Mouse (Mus musculus) stomach, embryonic 16.5 days (tissue): ENCODE data around the gene Rapgefl1. TPM values are rescaled to one million over a fixed set of nuclear protein-coding genes. Genes with fewer than 3 reads are reported as not detected.

ENCODE experiments used
- ATAC-seq: fragments of 200-750 bp; cut with Nextera tagmentation; 2 replicates; pipeline ENCODE4 v1.8.0; 2017; ENCODE audit warnings: moderate number of reproducible peaks, moderate TSS enrichment; ENCODE audit not compliant: insufficient read depth, low FRiP score
- H3K27ac ChIP-seq: fragments of 300-500 bp; sonication (generic); 2 replicates; pipeline ENCODE4 v1.5.1; 2014; ENCODE audit warnings: low read length
- H3K27me3 ChIP-seq: fragments of 300-500 bp; sonication (generic); 2 replicates; pipeline ENCODE4 v1.6.1; 2014; ENCODE audit warnings: low read length, control low read depth, mixed read lengths; ENCODE audit not compliant: control insufficient read depth, insufficient read depth
- H3K36me3 ChIP-seq: fragments of 300-500 bp; sonication (generic); 2 replicates; pipeline ENCODE4 v1.6.1; 2014; ENCODE audit warnings: low read length; ENCODE audit not compliant: control insufficient read depth, insufficient read depth
- H3K4me1 ChIP-seq: fragments of 300-500 bp; sonication (generic); 2 replicates; pipeline ENCODE4 v1.6.1; 2014; ENCODE audit warnings: low read length, control low read depth, mixed read lengths; ENCODE audit not compliant: control insufficient read depth, insufficient read depth
- H3K4me2 ChIP-seq: fragments of 300-500 bp; sonication (generic); 2 replicates; pipeline ENCODE4 v1.6.1; 2014; ENCODE audit warnings: low read depth, low read length, mixed read lengths
- H3K4me3 ChIP-seq: fragments of 300-500 bp; sonication (generic); replicated peaks from 2 replicates; pipeline ENCODE4 v1.5.1; 2014; ENCODE audit warnings: mild to moderate bottlenecking, low read length
- H3K9ac ChIP-seq: fragments of 300-500 bp; sonication (generic); 2 replicates; pipeline ENCODE4 v1.6.1; 2014; ENCODE audit warnings: low read length
- H3K9me3 ChIP-seq: fragments of 300-500 bp; sonication (generic); replicated peaks from 2 replicates; pipeline ENCODE4 v1.6.1; 2016; ENCODE audit warnings: low read length, control low read depth; ENCODE audit not compliant: control insufficient read depth
- WGBS: fragments of 180-500 bp; shearing (Covaris S2); extraction: QIAGEN DNeasy Blood & Tissue Kit; methylation state at CpG from one replicate; pipeline ENCODE4 v1.1.7; 2014; 5-methylcytosine and 5-hydroxymethylcytosine counted together
- polyA plus RNA-seq: library from polyadenylated mRNA; unstranded; fragments of >200 nt; fragmentation: Nextera tagmentation; extraction: Ambion mirVana; gene quantifications from 2 replicates; pipeline ENCODE4 v1.2.1, GENCODE M21; 2015

Gene Rapgefl1
- polyA plus RNA-seq, 1 experiment from 2014 or later: 6.5 TPM

DNA sequence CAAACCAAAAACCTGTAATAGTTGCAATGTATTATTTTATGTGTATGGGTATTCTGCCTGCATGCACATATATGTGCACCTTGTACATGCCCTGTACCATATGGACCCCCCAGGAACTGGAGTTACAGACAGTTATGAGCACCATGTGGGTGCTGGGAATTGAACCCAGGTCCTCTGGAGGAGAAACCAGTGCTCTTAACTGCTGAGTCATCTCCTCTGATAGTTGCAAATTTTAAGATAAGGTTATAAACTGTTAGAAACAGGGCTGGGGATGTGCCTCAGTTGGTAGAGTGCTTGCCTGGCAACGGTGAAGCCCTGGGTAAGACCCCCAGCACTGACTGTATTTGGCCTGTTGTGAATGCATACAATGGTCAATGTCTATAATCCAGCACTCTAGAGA lies 45.1 kb upstream of the Rapgefl1 start:
- Histone ChIP-seq H3K36me3 (no peaks in the 10 kb centered on the region), H3K27ac (no peak overlapping the region), H3K9me3 (no peaks in the 10 kb centered on the region), H3K4me2 (no peak overlapping the region), H3K27me3 (no peaks in the 10 kb centered on the region), H3K4me1 (peaks cover 29% of the 10 kb centered on the region), H3K9ac (no peak overlapping the region), H3K4me3 (no peak overlapping the region)
- WGBS: 81% methylated on average over 1 of the region's 1 CpGs
- ATAC-seq: no peak

DNA sequence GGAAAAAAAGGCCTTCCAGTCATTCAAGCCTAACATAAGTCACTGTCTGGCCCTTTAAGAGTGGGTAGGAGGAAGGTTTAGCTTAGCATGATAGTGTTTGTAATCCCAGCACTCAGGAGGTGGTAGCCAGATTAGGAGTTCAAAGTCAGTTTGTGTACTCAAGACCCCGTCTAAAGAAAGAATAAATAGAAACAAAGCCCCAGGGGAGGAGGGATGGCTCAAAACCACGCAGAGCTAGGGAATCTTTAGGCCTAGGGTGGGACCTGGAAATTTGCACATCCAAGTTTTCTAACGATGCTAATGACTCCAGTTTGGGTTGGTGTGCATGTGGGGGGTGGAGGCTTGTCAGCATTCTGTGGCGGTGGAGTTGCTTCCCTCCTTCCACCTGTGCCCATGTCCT lies 44.5 kb upstream of the Rapgefl1 start:
- no peaks in the 10 kb centered on the region for H3K36me3 ChIP-seq
- H3K4me3 ChIP-seq: no peak overlapping the region
- peaks cover 23% of the 10 kb centered on the region for H3K4me1 ChIP-seq
- no peak overlapping the region for H3K9ac ChIP-seq
- WGBS: 23% methylated on average over 4 of the region's 4 CpGs
- no peaks in the 10 kb centered on the region for H3K9me3 ChIP-seq
- H3K4me2 ChIP-seq: no peak overlapping the region
- ATAC-seq: no peak
- H3K27me3 ChIP-seq: no peaks in the 10 kb centered on the region
- peak overlapping the region; percentile 11; the same call in 1 of the 2 replicates for H3K27ac ChIP-seq

DNA sequence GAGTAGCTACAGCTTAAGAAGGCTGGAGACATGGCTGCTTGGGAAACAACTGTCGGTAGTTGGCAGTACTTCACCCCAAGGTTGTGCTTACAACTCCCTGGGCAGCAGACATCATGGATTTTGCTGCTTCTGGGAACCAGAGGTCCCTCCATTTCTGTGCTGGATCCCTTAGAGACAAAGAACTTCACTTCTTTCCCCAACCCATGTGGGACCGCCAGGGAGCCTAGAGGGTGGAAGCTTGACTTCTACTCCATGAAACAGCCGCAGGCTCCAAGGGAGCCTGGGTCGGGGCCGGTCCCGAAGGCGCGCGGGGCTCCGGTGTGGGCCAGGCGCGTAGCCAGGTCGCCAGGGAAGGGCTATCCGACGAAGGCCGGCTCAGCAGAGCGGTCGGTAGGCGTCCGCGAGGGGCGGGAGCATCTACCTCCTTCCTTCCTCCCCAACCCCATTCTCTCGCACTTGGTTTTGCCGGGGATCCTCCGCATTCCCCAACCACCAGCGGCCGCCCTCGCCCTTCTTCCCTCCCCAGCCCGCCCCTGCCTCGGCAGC lies 42.0 kb upstream of the Rapgefl1 start:
- H3K27me3 ChIP-seq: no peaks in the 10 kb centered on the region
- peak overlapping the region; percentile 97 for H3K4me2 ChIP-seq
- no peaks in the 10 kb centered on the region for H3K36me3 ChIP-seq
- H3K4me1 ChIP-seq: peaks cover 29% of the 10 kb centered on the region
- H3K4me3 ChIP-seq: peak overlapping the region; percentile 100
- WGBS: 1% methylated on average over 30 of the region's 30 CpGs
- H3K9me3 ChIP-seq: no peaks in the 10 kb centered on the region
- ATAC-seq: peak; percentile 63
- H3K9ac ChIP-seq: peak overlapping the region; percentile 100
- peak overlapping the region; percentile 100 for H3K27ac ChIP-seq

DNA sequence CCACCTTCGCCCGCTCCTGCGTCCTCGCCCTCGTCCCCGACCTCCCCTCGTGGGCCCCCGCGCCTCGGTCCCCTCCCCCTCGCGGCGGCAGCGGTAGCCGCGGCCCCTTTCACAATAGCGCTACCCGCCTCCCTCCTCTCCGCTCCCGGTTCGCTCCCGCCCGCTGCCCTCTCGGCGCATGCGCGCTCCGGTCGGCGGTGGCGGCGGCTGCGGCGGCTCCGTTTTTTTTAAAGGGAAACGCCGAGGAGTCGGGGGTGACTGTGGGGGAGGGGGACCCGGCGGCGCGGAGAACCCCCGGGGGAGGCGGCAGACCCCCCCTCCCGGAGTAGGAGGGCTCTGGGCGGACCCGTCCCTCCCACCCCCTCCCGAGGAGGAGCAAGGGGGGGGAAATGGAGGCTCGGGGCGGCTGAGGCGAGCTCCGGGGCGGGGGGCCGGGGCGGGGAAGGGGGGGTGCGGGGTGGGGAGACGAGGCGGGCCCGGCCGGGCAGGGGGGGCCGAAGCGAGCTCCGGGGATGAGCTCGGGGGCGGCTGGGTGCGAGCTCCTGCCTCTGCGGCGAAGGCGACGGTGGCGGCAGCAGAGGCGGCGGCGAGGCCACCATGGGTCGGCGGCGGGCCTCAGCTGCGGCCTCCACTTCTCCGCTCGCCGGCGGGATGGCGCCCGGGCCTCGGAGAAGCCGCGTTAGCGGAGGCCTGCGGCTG lies 41.4 kb upstream of the Rapgefl1 start, which contains the start of gene Msl1:
TSS of gene Msl1 (plus strand) at position 502 of the 699 bp plus-strand sequence.
- WGBS: under 1% methylated on average over 63 of the region's 89 CpGs
- peak; percentile 73 for ATAC-seq
- H3K36me3 ChIP-seq: no peaks in the 10 kb centered on the region
- no peaks in the 10 kb centered on the region for H3K9me3 ChIP-seq
- peak within 1 kb of the TSS; percentile 97 for H3K4me2 ChIP-seq
- no peaks in the 10 kb centered on the region for H3K27me3 ChIP-seq
- H3K27ac ChIP-seq: peak within 1 kb of the TSS; percentile 100
- H3K4me1 ChIP-seq: peaks cover 25% of the 10 kb centered on the region
- H3K9ac ChIP-seq: peak within 1 kb of the TSS; percentile 100
- peak within 1 kb of the TSS; percentile 100 for H3K4me3 ChIP-seq

DNA sequence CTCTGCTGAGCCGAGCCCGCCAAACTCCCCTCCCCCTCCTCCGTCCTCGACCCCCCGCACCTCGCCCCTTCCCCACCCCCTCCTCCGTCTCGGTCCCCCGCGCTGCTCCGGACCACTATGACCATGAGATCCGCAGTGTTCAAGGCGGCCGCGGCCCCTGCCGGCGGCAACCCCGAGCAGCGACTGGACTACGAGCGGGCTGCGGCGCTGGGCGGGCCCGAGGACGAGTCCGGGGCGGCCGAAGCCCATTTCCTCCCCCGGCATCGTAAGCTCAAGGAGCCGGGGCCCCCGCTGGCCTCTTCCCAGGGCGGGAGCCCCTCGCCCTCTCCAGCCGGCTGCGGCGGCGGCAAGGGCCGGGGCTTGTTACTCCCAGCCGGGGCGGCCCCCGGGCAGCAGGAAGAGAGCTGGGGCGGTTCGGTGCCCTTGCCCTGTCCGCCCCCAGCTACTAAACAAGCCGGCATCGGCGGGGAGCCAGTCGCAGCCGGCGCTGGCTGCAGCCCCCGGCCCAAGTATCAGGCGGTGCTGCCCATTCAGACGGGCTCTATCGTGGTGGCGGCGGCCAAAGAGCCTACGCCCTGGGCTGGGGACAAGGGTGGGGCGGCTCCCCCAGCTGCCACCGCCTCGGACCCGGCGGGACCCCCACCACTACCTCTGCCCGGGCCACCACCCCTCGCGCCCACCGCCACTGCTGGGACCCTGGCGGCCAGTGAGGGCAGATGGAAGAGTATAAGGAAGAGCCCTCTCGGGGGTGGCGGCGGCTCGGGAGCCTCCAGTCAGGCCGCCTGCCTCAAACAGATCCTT lies 40.7 kb upstream of the Rapgefl1 start:
- H3K4me3 ChIP-seq: peak overlapping the region; percentile 100
- no peaks in the 10 kb centered on the region; the same call in 1 of the 2 replicates for H3K36me3 ChIP-seq
- under 1% methylated on average over 63 of the region's 74 CpGs for WGBS
- H3K9ac ChIP-seq: peak overlapping the region; percentile 100
- no peaks in the 10 kb centered on the region for H3K27me3 ChIP-seq
- no peaks in the 10 kb centered on the region for H3K9me3 ChIP-seq
- H3K4me2 ChIP-seq: peak overlapping the region; percentile 97
- peak; percentile 41 for ATAC-seq
- peak overlapping the region; percentile 100 for H3K27ac ChIP-seq
- peaks cover 25% of the 10 kb centered on the region for H3K4me1 ChIP-seq

DNA sequence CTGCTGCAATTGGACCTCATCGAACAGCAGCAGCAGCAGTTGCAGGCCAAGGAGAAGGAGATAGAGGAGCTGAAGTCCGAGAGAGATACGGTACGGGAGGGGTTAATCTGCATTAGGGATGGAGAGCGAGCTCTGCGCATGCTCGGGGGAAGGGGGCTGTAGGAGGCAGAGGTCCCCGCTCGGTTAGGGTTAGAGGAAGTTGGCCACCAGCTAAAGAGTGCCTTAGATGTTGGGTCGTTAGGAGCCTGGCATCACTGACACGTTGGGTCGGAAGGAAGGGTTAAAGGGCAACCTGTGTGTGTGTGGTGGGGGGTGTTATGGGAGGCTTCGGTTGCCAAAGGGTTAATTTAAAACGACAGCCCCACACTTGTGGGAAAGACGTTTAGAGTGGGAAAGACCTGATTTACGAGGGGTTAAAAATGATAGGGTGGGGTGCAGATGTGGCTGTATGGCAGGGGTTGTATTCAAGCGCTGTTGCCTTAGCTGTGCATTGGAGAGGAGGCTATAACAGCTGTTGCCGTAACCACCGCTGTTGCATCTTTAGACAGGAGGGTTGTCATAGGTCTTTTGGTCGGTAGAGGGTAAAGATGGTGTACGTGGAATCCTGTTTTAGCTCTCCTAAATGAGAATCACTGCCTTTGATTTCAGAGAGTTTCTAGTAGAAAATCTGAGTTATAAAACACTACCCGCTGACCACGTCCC lies 39.9 kb upstream of the Rapgefl1 start:
- 2% methylated on average over 23 of the region's 23 CpGs for WGBS
- H3K27ac ChIP-seq: peak overlapping the region; percentile 100
- H3K4me1 ChIP-seq: peaks cover 25% of the 10 kb centered on the region
- peak overlapping the region; percentile 100 for H3K4me3 ChIP-seq
- peak overlapping the region; percentile 100 for H3K9ac ChIP-seq
- peak; percentile 12; the same call in 1 of the 2 replicates for ATAC-seq
- H3K27me3 ChIP-seq: no peaks in the 10 kb centered on the region
- H3K9me3 ChIP-seq: no peaks in the 10 kb centered on the region
- peak overlapping the region; percentile 97 for H3K4me2 ChIP-seq
- H3K36me3 ChIP-seq: no peaks in the 10 kb centered on the region; the same call in 1 of the 2 replicates

DNA sequence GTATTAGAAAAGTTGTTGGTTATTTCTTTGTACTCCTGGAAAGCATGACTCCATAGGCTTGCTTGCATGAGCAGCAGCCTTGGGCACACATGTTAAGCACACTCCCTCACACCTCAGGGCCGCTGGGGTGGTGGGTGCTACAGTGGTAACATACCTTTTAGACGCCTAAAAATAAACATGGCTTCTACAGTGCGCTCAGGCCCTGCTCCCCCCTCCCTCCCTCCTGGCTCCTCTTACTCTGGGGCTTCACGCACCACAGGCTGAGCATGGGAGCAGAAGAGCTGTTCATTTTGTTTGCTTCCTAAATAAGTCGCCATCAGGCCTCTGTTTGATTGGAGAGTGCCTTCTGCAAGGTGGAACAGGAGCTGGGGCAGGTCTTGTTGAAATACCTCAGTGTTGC lies 39.3 kb upstream of the Rapgefl1 start:
- Histone ChIP-seq H3K4me2 (peak overlapping the region; percentile 97), H3K9me3 (no peaks in the 10 kb centered on the region), H3K36me3 (no peaks in the 10 kb centered on the region; the same call in 1 of the 2 replicates), H3K27me3 (no peaks in the 10 kb centered on the region), H3K9ac (peak overlapping the region; percentile 100), H3K27ac (0 out of 2 replicates have a peak overlapping the region, but pooled peaks have one; percentile 100), H3K4me3 (peak overlapping the region; percentile 100), H3K4me1 (peaks cover 25% of the 10 kb centered on the region)
- under 1% methylated on average over 5 of the region's 5 CpGs for WGBS
- no peak for ATAC-seq

DNA sequence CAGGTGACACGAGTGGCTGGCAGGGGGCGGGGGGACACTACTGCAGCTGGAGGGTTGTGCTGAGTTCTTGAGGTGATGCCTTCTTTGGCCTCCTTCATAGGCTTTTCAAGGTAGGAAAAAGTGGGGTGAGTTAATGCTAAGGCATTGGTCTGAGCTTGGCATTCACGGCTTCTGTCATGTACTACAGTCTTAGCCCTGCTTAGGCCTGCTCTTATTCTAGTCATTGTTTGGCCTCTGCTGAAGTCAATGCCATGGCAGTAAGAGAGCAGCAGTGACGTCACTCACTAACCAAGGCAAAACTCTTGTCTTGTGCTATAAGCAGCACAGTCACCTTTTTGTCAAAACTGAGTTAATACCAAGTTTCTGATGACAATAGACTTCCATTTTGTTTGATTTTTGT lies 38.7 kb upstream of the Rapgefl1 start:
- H3K36me3 ChIP-seq: no peaks in the 10 kb centered on the region; the same call in 1 of the 2 replicates
- H3K4me1 ChIP-seq: peaks cover 22% of the 10 kb centered on the region
- peak overlapping the region; percentile 100 for H3K9ac ChIP-seq
- H3K4me3 ChIP-seq: peak overlapping the region; percentile 100
- WGBS: 32% methylated on average over 4 of the region's 4 CpGs
- H3K27ac ChIP-seq: 0 out of 2 replicates have a peak overlapping the region, but pooled peaks have one; percentile 100
- ATAC-seq: no peak
- H3K4me2 ChIP-seq: peak overlapping the region; percentile 97
- H3K27me3 ChIP-seq: no peaks in the 10 kb centered on the region
- no peaks in the 10 kb centered on the region for H3K9me3 ChIP-seq
